8 mouse cellular contexts compared by ENCODE assay signal in the genomic region with DNA sequence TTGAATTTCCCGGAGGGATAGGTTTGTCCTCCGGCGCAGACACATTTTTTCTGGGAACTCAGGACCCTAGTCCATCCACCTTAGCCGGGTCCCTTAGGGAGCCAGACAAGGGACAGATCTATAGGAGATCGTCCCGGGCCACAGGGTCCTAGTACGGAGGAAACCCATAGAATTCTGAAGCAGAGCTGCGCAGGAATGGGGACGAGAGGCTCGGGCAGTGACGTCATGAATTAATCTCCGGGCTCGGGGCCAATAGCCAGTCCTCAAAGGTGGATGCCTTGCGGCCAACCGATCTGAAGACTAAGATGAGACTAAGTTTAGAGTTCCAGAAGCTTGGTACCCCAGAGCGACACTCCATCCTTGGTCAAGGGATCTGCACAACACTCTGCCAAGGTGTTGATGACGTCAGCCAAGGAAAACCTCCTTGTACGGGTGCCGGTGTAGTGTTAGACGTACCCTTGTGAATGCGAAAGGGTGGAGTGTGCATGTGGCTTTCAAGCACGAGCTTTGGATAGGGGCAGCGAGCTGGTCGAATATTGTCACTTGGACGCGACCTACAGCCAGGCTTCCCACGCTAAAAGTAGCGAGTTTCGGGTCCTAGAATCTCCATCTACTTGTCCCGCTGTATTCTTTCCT. TPM values are rescaled to one million over a fixed set of nuclear protein-coding genes. Genes with fewer than 3 reads are reported as not detected.
DNase-seq lines count a peak whose midpoint lies in the region; ATAC-seq and TF ChIP-seq lines count a peak whose summit lies in the region.

No protein-coding gene starts in this region.

- no peak for ATAC-seq in embryonic facial prominence, embryonic 11.5 days (replicated peaks; ENCODE audit: insufficient number of reproducible peaks, low FRiP score, low TSS enrichment, low read depth)
- no peak for ATAC-seq in limb, embryonic 15.5 days (ENCODE audit: insufficient number of reproducible peaks, low FRiP score, low TSS enrichment, low read depth)
- ATAC-seq in midbrain, embryonic 16.5 days: peak; percentile 54; the same call in 1 of the 2 replicates

- no peaks in the 10 kb centered on the region for H3K9me3 ChIP-seq in embryonic facial prominence, embryonic 11.5 days (replicated peaks; ENCODE audit: control insufficient read depth, low read length)
- no peaks in the 10 kb centered on the region for H3K9me3 ChIP-seq in limb, embryonic 15.5 days
- H3K9me3 ChIP-seq in midbrain, embryonic 16.5 days (replicated peaks; ENCODE audit: control insufficient read depth, low read length, poor library complexity, severe bottlenecking): no peaks in the 10 kb centered on the region

- H3K4me1 ChIP-seq in embryonic facial prominence, embryonic 11.5 days (ENCODE audit: control insufficient read depth, insufficient read depth, low read length): no peaks in the 10 kb centered on the region; the same call in 1 of the 2 replicates
- peaks cover 20% of the 10 kb centered on the region for H3K4me1 ChIP-seq in kidney, adult 2 months (ENCODE audit: control insufficient read depth, insufficient read depth, low read length)
- peaks cover 44% of the 10 kb centered on the region for H3K4me1 ChIP-seq in limb, embryonic 15.5 days
- peaks cover 12% of the 10 kb centered on the region; the same call in 1 of the 2 replicates for H3K4me1 ChIP-seq in midbrain, embryonic 16.5 days (ENCODE audit: control insufficient read depth, insufficient read depth, low read length)
- H3K4me1 ChIP-seq in testis, adult 2 months (ENCODE audit: control insufficient read depth, insufficient read depth, low read length): peaks cover 23% of the 10 kb centered on the region

- H3K27me3 ChIP-seq in embryonic facial prominence, embryonic 11.5 days (ENCODE audit: control insufficient read depth, insufficient read depth, low read length): peaks cover 29% of the 10 kb centered on the region
- no peaks in the 10 kb centered on the region for H3K27me3 ChIP-seq in kidney, adult 2 months (replicated peaks; ENCODE audit: control insufficient read depth, insufficient read depth, low read length)
- H3K27me3 ChIP-seq in limb, embryonic 15.5 days: peaks cover 13% of the 10 kb centered on the region; the same call in 1 of the 2 replicates
- peaks cover 18% of the 10 kb centered on the region for H3K27me3 ChIP-seq in midbrain, embryonic 16.5 days (ENCODE audit: control insufficient read depth, insufficient read depth, low read depth, low read length)
- H3K27me3 ChIP-seq in testis, adult 2 months (ENCODE audit: control insufficient read depth, insufficient read depth, low read length): no peaks in the 10 kb centered on the region

- no peak overlapping the region for H3K27ac ChIP-seq in embryonic facial prominence, embryonic 11.5 days (replicated peaks; ENCODE audit: low read depth, low read length)
- peak overlapping the region; percentile 76 for H3K27ac ChIP-seq in kidney, adult 2 months (ENCODE audit: insufficient read depth, low read depth, low read length)
- peak overlapping the region; percentile 57 for H3K27ac ChIP-seq in limb, embryonic 15.5 days
- no peak overlapping the region for H3K27ac ChIP-seq in midbrain, embryonic 16.5 days (ENCODE audit: low read length)
- peak overlapping the region; percentile 71 for H3K27ac ChIP-seq in testis, adult 2 months (ENCODE audit: control insufficient read depth, insufficient read depth, low read depth, low read length)

- DNase-seq in CD4-positive helper T cell, adult 2 months (ENCODE audit: low read depth, low spot score): peak; percentile 63
- peak; percentile 74 for DNase-seq in adrenal gland, adult 8-10 months
- peak; percentile 56 for DNase-seq in embryonic facial prominence, embryonic 11.5 days (ENCODE audit: low spot score)
- peak; percentile 84 to 92 for DNase-seq in heart, adult 18-20 months
- peak; percentile 89 for DNase-seq in kidney, adult 2 months

- TF ChIP-seq CTCF in kidney, adult 2 months (conservative IDR thresholded peaks at IDR 0.05; ENCODE audit: insufficient read depth, insufficient read length, low read depth, low read length): no peak
- no peak for TF ChIP-seq CTCF in testis, adult 2 months (IDR thresholded peaks at IDR 0.05; ENCODE audit: control insufficient read depth, insufficient read depth, insufficient replicate concordance, low read depth, low read length)

- TF ChIP-seq POLR2A in kidney, adult 2 months (IDR thresholded peaks at IDR 0.05; ENCODE audit: low read depth, low read length): no peak
- TF ChIP-seq POLR2A in testis, adult 2 months (IDR thresholded peaks at IDR 0.05; ENCODE audit: control insufficient read depth, low read depth, low read length): no peak

- WGBS in embryonic facial prominence, embryonic 11.5 days: 2% methylated on average over 30 of the region's 30 CpGs
- 1% methylated on average over 30 of the region's 30 CpGs for WGBS in kidney, adult 2 months
- 2% methylated on average over 30 of the region's 30 CpGs for WGBS in limb, embryonic 15.5 days
- under 1% methylated on average over 30 of the region's 30 CpGs for WGBS in midbrain, embryonic 16.5 days

- H3K4me3 ChIP-seq in embryonic facial prominence, embryonic 11.5 days (ENCODE audit: low read depth, low read length): peak overlapping the region; percentile 51
- H3K4me3 ChIP-seq in kidney, adult 2 months (ENCODE audit: insufficient read depth, low read depth, low read length): peak overlapping the region; percentile 50
- peak overlapping the region; percentile 68 for H3K4me3 ChIP-seq in limb, embryonic 15.5 days
- H3K4me3 ChIP-seq in midbrain, embryonic 16.5 days (ENCODE audit: low read depth, low read length): peak overlapping the region; percentile 39
- peak overlapping the region; percentile 80 for H3K4me3 ChIP-seq in testis, adult 2 months (ENCODE audit: control insufficient read depth, low read depth, low read length)

- H3K36me3 ChIP-seq in embryonic facial prominence, embryonic 11.5 days (replicated peaks; ENCODE audit: control insufficient read depth, insufficient read depth, low read depth, low read length): no peaks in the 10 kb centered on the region
- H3K36me3 ChIP-seq in kidney, adult 2 months (ENCODE audit: control insufficient read depth, insufficient read depth, low read length): no peaks in the 10 kb centered on the region; the same call in 1 of the 2 replicates
- H3K36me3 ChIP-seq in limb, embryonic 15.5 days: peaks cover 6% of the 10 kb centered on the region; the same call in 1 of the 2 replicates
- no peaks in the 10 kb centered on the region for H3K36me3 ChIP-seq in midbrain, embryonic 16.5 days (ENCODE audit: control insufficient read depth, insufficient read depth, low read length)
- H3K36me3 ChIP-seq in testis, adult 2 months (ENCODE audit: control insufficient read depth, insufficient read depth, low read length): no peaks in the 10 kb centered on the region

- peak overlapping the region; percentile 66 for H3K9ac ChIP-seq in embryonic facial prominence, embryonic 11.5 days (replicated peaks; ENCODE audit: low read length)
- H3K9ac ChIP-seq in limb, embryonic 15.5 days: peak overlapping the region; percentile 63; the same call in 1 of the 2 replicates
- peak overlapping the region; percentile 49 for H3K9ac ChIP-seq in midbrain, embryonic 16.5 days (ENCODE audit: low read depth, low read length)

- peak overlapping the region; percentile 87 for H3K4me2 ChIP-seq in embryonic facial prominence, embryonic 11.5 days (ENCODE audit: low read depth, low read length)
- peak overlapping the region; percentile 92 for H3K4me2 ChIP-seq in limb, embryonic 15.5 days
- H3K4me2 ChIP-seq in midbrain, embryonic 16.5 days (ENCODE audit: low read length): peak overlapping the region; percentile 78

RNA-seq across cellular contexts. Expression of a gene that starts 0.5 kb away (rescaled TPM):
- total RNA-seq in adrenal gland, adult 8-10 months (2022): 100 to 1,000 TPM; 114 to 181 (median 146) TPM
- 6.4 and 7.8 TPM in 2 replicates for polyA plus RNA-seq in embryonic facial prominence, embryonic 11.5 days (2014; fragmentation: Nextera tagmentation; extraction: Ambion mirVana)
- total RNA-seq in heart, adult 18-20 months (2021): 10 to 100 TPM; 28.6 to 41.4 TPM
- polyA plus RNA-seq in kidney, adult 2 months (2012; rRNA removed): 119 and 130 TPM in 2 replicates
- 27.8 and 34.6 TPM in 2 replicates for polyA plus RNA-seq in limb, embryonic 15.5 days (2015; fragmentation: Nextera tagmentation; extraction: Ambion mirVana)
- 11.6 and 13.0 TPM in 2 replicates for polyA plus RNA-seq in midbrain, embryonic 16.5 days (2015; fragmentation: Nextera tagmentation; extraction: Ambion mirVana)
- polyA plus RNA-seq in testis, adult 2 months (2012; rRNA removed): 5.7 and 7.2 TPM in 2 replicates

RNA-seq across cellular contexts. Expression of a gene that starts 0.5 kb away (rescaled TPM):
- 10 to 100 TPM; 10.0 to 18.9 (median 13.6) TPM for total RNA-seq in adrenal gland, adult 8-10 months (2022)
- polyA plus RNA-seq in embryonic facial prominence, embryonic 11.5 days (2014; fragmentation: Nextera tagmentation; extraction: Ambion mirVana): 0.87 and 1.1 TPM in 2 replicates
- total RNA-seq in heart, adult 18-20 months (2021): 10 to 100 TPM; 11.0 to 14.5 TPM
- 14.9 and 18.1 TPM in 2 replicates for polyA plus RNA-seq in kidney, adult 2 months (2012; rRNA removed)
- 6.5 and 7.6 TPM in 2 replicates for polyA plus RNA-seq in limb, embryonic 15.5 days (2015; fragmentation: Nextera tagmentation; extraction: Ambion mirVana)
- 2.8 and 3.6 TPM in 2 replicates for polyA plus RNA-seq in midbrain, embryonic 16.5 days (2015; fragmentation: Nextera tagmentation; extraction: Ambion mirVana)
- 4.9 and 5.5 TPM in 2 replicates for polyA plus RNA-seq in testis, adult 2 months (2012; rRNA removed)

RNA-seq across cellular contexts. Expression of a gene that starts 14.0 kb away (rescaled TPM):
- total RNA-seq in adrenal gland, adult 8-10 months (2022): 10 to 100 TPM; 75.2 to 90.2 (median 86.0) TPM
- 5.3 and 5.6 TPM in 2 replicates for polyA plus RNA-seq in embryonic facial prominence, embryonic 11.5 days (2014; fragmentation: Nextera tagmentation; extraction: Ambion mirVana)
- total RNA-seq in heart, adult 18-20 months (2021): 10 to 100 TPM; 20.0 to 21.5 TPM
- polyA plus RNA-seq in kidney, adult 2 months (2012; rRNA removed): 24.9 and 26.4 TPM in 2 replicates
- 5.0 and 5.8 TPM in 2 replicates for polyA plus RNA-seq in limb, embryonic 15.5 days (2015; fragmentation: Nextera tagmentation; extraction: Ambion mirVana)
- 4.1 and 4.2 TPM in 2 replicates for polyA plus RNA-seq in midbrain, embryonic 16.5 days (2015; fragmentation: Nextera tagmentation; extraction: Ambion mirVana)
- 5.8 and 6.1 TPM in 2 replicates for polyA plus RNA-seq in testis, adult 2 months (2012; rRNA removed)

RNA-seq across cellular contexts. Expression of a gene that starts 30.2 kb away (rescaled TPM):
- total RNA-seq in adrenal gland, adult 8-10 months (2022): 1 to 10 TPM; 6.1 to 9.3 (median 8.6) TPM
- 7.1 and 8.3 TPM in 2 replicates for polyA plus RNA-seq in embryonic facial prominence, embryonic 11.5 days (2014; fragmentation: Nextera tagmentation; extraction: Ambion mirVana)
- total RNA-seq in heart, adult 18-20 months (2021): 1 to 10 TPM; 1.6 to 1.7 TPM
- polyA plus RNA-seq in kidney, adult 2 months (2012; rRNA removed): 3.8 and 4.0 TPM in 2 replicates
- 11.7 and 12.2 TPM in 2 replicates for polyA plus RNA-seq in limb, embryonic 15.5 days (2015; fragmentation: Nextera tagmentation; extraction: Ambion mirVana)
- 29.9 and 37.0 TPM in 2 replicates for polyA plus RNA-seq in midbrain, embryonic 16.5 days (2015; fragmentation: Nextera tagmentation; extraction: Ambion mirVana)
- 38.8 and 53.8 TPM in 2 replicates for polyA plus RNA-seq in testis, adult 2 months (2012; rRNA removed)

Comparison
In these comparisons a context has a peak if more than half of its experiments do, and no peak if none do; other contexts are left out.
1. H3K27ac ChIP-seq: peak in kidney, adult 2 months (single experiment), limb, embryonic 15.5 days (single experiment) and testis, adult 2 months (single experiment); none in embryonic facial prominence, embryonic 11.5 days (single experiment) and midbrain, embryonic 16.5 days (single experiment).
2. Peak in every context shown above with its lines, with median percentiles within 50 percentile points of each other: DNase-seq, H3K4me2 ChIP-seq, H3K4me3 ChIP-seq and H3K9ac ChIP-seq.